Mouse (Mus musculus) mouse trophoblast stem cell (cell line): ENCODE data around the gene Dhrs7.

Experiments
- in situ Hi-C, 2 experiments: fragments of 300-500 bp; cut with MseI, MboI; formaldehyde crosslinking; loops; 2 replicates in 1 of 2; 3 replicates in 1 of 2; pipeline ENCODE4 v1.15.1; 2025

The Dhrs7 gene

DNA sequence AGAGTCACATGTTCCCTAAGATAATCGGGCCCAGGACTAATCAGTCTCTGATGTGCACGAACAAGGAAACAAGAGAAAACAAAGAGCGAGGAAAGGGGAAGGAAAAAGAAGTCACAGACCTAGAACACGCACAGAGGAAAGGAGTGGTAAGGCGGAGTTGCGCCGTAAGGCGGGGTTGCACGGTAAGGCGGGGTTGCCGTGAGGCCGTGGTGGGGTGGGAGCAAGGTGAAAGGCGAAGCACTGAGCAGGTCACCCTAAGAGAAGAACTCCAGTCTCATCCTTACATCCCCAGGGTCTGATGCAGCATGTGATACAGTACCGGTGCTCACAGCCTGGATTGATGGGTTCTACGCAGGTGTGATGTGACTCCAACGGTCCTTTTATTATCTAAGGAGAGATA, 8.9 kb downstream of the Dhrs7 start:
- in situ Hi-C loops: loop anchor here in 1 of 2 experiments (10.0 kb wide), 1 partner anchor 141 kb away; no protein-coding TSS in a partner anchor

DNA sequence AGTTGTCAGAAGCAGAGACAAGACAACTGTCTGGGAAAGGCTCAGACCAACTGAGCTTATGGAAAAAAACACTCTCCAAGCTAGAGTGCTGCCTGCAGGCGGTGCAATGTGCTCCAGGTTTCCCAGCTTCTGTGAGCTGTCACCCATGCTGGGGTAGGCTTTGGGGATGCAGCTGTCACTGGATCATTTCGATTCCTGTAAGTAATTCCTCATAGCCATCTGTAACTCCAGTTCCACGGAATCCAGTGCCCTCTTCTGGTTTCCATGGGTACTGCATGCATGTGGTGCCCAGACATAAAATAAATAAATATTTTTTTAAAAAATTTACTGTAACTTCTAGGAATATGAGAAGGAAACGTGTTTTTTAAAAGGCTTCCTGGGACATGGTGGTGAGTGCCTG, 10.0 kb downstream of the Dhrs7 start:
- in situ Hi-C loops: loop anchor here in 1 of 2 experiments (10.0 kb wide), 1 partner anchor 140 kb away; no protein-coding TSS in a partner anchor

- in situ Hi-C loops: loop anchor here in 1 of 2 experiments (5.0 to 10.0 kb wide), 2 partner anchors 135 to 187 kb away; no protein-coding TSS in a partner anchor
These were observed 14.9 kb downstream of the Dhrs7 start, which contains the start of gene Gm4756 for GRCm38 (mm10) chr12:72649611-72650330. TSS of gene Gm4756 (minus strand) at chr12:72649661.

DNA sequence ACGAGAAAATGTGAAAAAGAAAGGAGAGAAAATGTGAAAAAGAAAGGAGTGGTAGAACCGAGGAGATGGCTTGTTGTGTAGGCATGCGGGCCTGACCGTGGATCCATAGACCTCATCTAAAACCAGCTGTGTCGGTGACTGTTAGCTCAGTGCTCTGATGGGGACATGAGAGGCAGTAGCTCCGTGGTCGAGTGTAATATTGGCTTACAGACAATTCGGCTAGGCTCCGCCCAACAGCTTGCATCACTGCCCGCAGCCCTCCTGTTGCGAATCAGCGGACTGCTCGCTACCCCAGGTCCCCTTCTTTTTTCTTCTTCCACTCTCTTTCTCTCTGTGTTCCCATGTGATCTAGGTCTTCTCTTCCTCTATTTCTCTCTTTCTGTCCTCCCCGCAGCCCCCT, 15.8 kb downstream of the Dhrs7 start:
- in situ Hi-C loops: loop anchor here in 1 of 2 experiments (5.0 kb wide), 1 partner anchor 187 kb away; no protein-coding TSS in a partner anchor

DNA sequence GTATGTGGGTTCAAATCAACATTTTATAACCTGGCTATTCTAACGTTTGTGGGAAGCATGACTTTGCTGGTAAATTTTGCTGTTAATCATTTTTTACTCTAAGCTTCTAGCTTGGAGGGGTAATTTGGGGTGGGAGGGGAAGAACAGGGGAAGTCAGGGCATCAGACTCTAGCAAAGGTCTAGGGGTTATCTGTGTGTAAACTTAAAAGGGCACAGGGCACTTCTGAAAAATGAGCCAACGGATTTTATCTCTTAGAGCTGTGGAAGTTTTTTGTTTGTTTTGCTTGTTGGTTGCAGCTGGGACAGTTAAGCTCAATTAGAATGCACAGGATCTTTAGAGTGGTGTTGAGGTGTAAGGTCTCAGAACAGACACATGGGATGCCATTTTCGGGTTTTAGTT, 26.7 kb downstream of the Dhrs7 start:
- in situ Hi-C loops: no loop called here

DNA sequence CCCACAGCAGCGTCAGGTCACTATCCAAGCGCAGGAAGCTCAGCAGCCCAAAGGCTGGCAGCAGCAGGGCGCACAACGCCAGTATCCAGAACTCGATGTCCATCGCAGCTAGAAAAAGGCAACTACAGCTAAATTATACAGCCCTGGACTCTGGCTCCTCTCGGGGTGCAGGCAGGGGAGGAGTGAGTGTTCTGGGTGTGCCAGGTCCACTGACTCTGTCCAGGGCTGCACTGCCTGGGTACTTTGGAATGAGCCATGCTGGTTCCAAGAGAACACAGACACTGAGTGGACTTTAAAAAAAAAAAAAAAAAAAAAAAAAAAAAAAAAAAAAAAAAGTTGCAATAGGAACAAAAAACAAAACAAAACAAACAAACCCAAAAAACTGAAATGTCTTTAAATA, 36.0 kb downstream of the Dhrs7 start:
- in situ Hi-C loops: no loop called here

DNA sequence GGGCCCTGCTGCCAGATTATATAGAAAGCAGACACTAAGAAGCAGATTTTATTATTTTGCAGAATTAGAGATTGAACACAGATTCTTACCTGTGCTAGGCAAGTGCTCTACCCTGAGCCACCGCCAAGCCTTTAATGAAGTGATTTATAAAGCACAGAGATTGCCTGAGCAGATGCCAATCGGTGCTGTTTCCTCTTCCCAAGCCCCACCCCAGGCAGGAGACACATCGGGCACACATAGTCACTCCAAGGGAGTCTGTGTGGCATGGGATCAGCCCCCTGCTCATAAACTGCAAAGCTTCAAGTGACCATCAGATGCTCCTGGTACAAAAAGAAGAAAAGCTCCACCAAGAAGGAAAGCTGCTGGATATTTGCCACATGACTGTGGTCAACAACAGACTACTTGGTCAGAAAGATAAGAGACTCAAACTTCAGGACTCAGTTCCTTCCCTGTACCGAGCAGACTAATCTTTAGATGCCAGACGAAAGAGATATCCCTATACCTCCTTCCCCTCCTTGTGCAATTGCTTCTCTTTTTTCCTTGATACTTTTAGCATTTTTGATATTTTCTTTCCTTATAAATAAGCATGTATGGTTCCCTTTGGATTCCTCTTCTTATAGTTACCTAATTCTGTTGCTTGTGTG, 41.7 kb downstream of the Dhrs7 start:
- in situ Hi-C loops: no loop called here

DNA sequence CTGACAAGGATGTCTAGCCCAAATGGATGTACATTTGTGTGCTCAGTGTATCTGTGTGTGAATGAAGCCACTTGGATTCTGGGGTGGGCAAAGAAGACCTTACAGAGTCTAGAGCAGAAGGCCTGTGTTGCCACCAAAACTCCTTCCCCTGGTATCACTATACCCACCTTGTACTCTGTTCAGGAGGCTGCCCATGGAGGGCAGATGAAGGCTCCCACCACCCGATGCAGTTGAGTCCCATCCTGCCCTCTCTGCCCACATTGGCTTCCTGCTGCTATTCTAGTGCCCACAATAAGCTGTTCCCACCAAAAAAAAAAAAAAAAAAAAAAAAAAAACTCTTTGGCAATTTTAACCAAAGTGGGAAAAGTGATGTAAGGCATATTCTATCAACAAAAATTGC, 43.3 kb downstream of the Dhrs7 start:
- in situ Hi-C loops: no loop called here

DNA sequence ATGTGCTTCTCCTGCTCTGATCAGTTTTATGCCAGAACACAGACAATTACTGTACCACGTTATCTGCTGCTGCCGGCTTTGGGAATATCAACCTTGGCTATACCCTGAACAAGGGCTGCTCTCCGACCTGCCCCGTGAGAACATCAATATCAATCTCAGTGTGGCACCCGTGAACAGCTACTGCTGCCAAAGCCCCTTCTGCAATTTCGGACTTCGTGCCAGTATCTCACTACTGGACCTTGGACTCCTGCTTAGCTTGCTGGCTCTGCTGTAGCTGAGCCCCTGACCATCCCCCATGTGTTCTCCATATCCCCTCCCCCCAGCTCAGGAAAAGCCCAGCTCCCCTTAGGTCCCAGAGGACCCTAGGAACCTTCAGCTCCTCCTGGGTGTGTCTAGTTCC, 43.9 kb downstream of the Dhrs7 start:
- in situ Hi-C loops: no loop called here

GRCm38 (mm10) chr12:72612053-72612452, 52.7 kb downstream of the Dhrs7 start:
- in situ Hi-C loops: no loop called here
